Mouse (Mus musculus): ENCODE measurements at regions not wholly inside any gene's neighbourhood (a gene's known extent, or its start where the extent isn't known, plus 50 kb on each side); places are given as distances from the start of the nearest gene placed in this dataset.

DNA sequence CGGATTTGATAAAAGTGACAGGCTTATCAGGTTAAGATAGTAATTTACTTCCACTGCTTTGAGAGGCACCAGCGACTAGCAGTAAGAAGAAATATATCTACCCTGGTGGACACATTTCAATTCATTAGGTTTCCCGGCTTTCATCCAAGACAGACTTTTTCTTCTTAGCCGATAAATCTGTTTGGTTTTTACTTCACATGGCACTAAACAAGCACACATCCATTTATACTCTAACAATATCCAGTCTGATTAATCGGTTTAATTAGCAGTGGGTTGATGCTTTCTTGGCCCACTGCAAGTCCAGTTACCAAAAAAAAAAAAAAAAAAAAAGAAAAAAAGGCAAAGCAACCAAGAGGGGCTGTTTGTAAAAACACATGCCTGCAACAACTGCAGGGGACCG, 79.6 kb downstream of the Cdca7 start:
- no peak for TF ChIP-seq GATA1 (IDR thresholded peaks at IDR 0.05; ENCODE audit: borderline replicate concordance, low read length)
- TF ChIP-seq FLI1 (IDR thresholded peaks at IDR 0.05; ENCODE audit: low read length): no peak
